Comparison of ENCODE assay signal across 18 mouse cellular contexts in the genomic region with DNA sequence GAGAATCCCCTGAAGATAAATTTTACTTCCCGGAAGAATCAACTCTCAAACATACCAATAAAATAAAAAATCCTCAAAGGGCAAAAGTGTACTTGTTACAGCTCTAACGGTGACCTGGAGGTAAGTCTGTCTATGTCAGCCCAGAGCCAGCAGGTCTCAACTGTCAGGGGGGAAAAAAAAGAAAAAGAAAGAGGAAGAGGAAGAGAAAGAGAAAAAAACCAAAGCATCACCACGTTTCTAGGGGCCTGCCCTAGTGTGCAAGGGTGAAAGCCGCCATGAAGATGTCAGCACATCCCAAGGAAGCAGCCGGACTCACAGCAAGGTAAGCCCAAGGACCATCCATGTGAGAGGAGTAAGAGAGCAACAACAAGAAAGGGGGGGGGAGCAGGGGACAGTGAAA.
"Had no signal": no experiment of that assay in that cellular context is flagged by ENCODE, and none has a peak within 500 bp of the region (broad histone marks: within the 10 kb centered on the region; RNA-seq: fewer than 3 reads in every experiment).

No protein-coding gene starts in this region.

- H3K9ac ChIP-seq: liver, embryonic 15.5 days; liver, postnatal 0 days; lung, embryonic 15.5 days; midbrain, embryonic 13.5 days; midbrain, embryonic 15.5 days; neural tube, embryonic 12.5 days had no signal

- H3K27me3 ChIP-seq: liver, embryonic 15.5 days; lung, embryonic 15.5 days; megakaryocyte, embryonic 14.5 days; midbrain, embryonic 13.5 days; midbrain, embryonic 15.5 days; neural tube, embryonic 12.5 days had no signal

- H3K27ac ChIP-seq: liver, embryonic 15.5 days; lung, embryonic 15.5 days; macrophage; midbrain, embryonic 13.5 days; midbrain, embryonic 15.5 days; neural tube, embryonic 12.5 days had no signal

- ATAC-seq: liver, postnatal 0 days; lung, postnatal 0 days; midbrain, embryonic 13.5 days; midbrain, embryonic 15.5 days had no signal

- H3K9me3 ChIP-seq: liver, embryonic 15.5 days; lung, embryonic 15.5 days; megakaryocyte, embryonic 14.5 days; midbrain, embryonic 13.5 days; midbrain, embryonic 15.5 days; neural tube, embryonic 12.5 days had no signal

- H3K4me1 ChIP-seq: neural tube, embryonic 12.5 days had no signal

- DNase-seq: liver, postnatal 0 days; lung, adult 2 months; lung, postnatal 14 days; lung, postnatal 36 days; right cerebral cortex, postnatal 25 days; right cerebral cortex, postnatal 4 days; spleen, adult 18-20 months; thymus, adult 18-20 months; thymus, postnatal 14 days; thymus, postnatal 36 days had no signal

- H3K4me3 ChIP-seq: liver, embryonic 15.5 days; lung, embryonic 15.5 days; megakaryocyte, embryonic 14.5 days; midbrain, embryonic 13.5 days; midbrain, embryonic 15.5 days; neural tube, embryonic 12.5 days had no signal

- H3K36me3 ChIP-seq: lung, embryonic 15.5 days; midbrain, embryonic 13.5 days; midbrain, embryonic 15.5 days; neural tube, embryonic 12.5 days had no signal
